Mouse (Mus musculus): ENCODE measurements around the gene Irx6. TPM values are rescaled to one million over a fixed set of nuclear protein-coding genes. Genes with fewer than 3 reads are reported as not detected.

Irx6 gene
- polyA plus RNA-seq, 1 experiment from 2014 or later: 2.0 TPM

- Histone ChIP-seq H3K4me2 (no peak overlapping the region), H3K27ac (no peak overlapping the region), H3K9me3 (no peaks in the 10 kb centered on the region), H3K4me1 (replicated peaks) (peaks cover 22% of the 10 kb centered on the region), H3K9ac (replicated peaks) (no peak overlapping the region), H3K36me3 (no peaks in the 10 kb centered on the region), H3K4me3 (replicated peaks) (no peak overlapping the region), H3K27me3 (peaks cover 13% of the 10 kb centered on the region)
- WGBS: 79% methylated on average over 8 of the region's 8 CpGs
- ATAC-seq (ENCODE audit: insufficient number of reproducible peaks, insufficient read depth, low FRiP score, low TSS enrichment, low read depth): no peak
Observed at GRCm38 (mm10) chr8:92721936-92722321, 47.8 kb downstream of the Irx6 start.

GRCm38 (mm10) chr8:92723320-92723719 lies 49.2 kb downstream of the Irx6 start:
- Histone ChIP-seq H3K4me2 (no peak overlapping the region), H3K4me1 (replicated peaks) (peaks cover 22% of the 10 kb centered on the region), H3K4me3 (replicated peaks) (no peak overlapping the region), H3K36me3 (no peaks in the 10 kb centered on the region), H3K9ac (replicated peaks) (no peak overlapping the region), H3K27ac (no peak overlapping the region), H3K27me3 (peaks cover 16% of the 10 kb centered on the region), H3K9me3 (no peaks in the 10 kb centered on the region)
- 55% methylated on average over 6 of the region's 6 CpGs for WGBS
- ATAC-seq (ENCODE audit: insufficient number of reproducible peaks, insufficient read depth, low FRiP score, low TSS enrichment, low read depth): no peak

GRCm38 (mm10) chr8:92723947-92724346 lies 49.9 kb downstream of the Irx6 start:
- Histone ChIP-seq H3K27me3 (peaks cover 16% of the 10 kb centered on the region), H3K4me3 (replicated peaks) (no peak overlapping the region), H3K9ac (replicated peaks) (no peak overlapping the region), H3K4me1 (replicated peaks) (peaks cover 22% of the 10 kb centered on the region), H3K27ac (no peak overlapping the region), H3K9me3 (no peaks in the 10 kb centered on the region), H3K36me3 (no peaks in the 10 kb centered on the region), H3K4me2 (no peak overlapping the region)
- no peak for ATAC-seq (ENCODE audit: insufficient number of reproducible peaks, insufficient read depth, low FRiP score, low TSS enrichment, low read depth)
- WGBS: 65% methylated on average over 7 of the region's 7 CpGs

DNA sequence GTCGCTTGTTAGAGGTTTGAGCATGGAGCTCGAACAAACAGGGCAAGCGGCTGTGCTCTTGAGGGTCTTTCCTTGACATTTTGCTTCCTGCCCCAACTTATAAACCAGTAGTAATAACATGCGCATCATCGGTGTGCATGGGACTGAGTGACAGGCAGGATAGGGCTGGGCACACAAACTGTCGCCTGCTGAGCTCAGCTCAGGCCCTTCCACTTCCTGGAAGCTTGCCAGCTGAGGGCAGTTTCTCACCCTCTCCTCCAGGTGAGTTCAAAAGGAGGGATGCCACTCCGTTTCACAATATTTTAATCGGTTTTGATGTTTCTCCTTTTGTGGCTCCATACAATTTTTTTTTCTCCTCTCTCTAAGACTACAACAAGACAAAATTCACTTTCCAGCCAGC lies 50.3 kb downstream of the Irx6 start:
- Histone ChIP-seq H3K4me2 (no peak overlapping the region), H3K4me3 (replicated peaks) (no peak overlapping the region), H3K36me3 (no peaks in the 10 kb centered on the region), H3K9me3 (no peaks in the 10 kb centered on the region), H3K9ac (replicated peaks) (no peak overlapping the region), H3K27me3 (peaks cover 16% of the 10 kb centered on the region), H3K27ac (no peak overlapping the region), H3K4me1 (replicated peaks) (peaks cover 22% of the 10 kb centered on the region)
- WGBS: 80% methylated on average over 8 of the region's 8 CpGs
- no peak for ATAC-seq (ENCODE audit: insufficient number of reproducible peaks, insufficient read depth, low FRiP score, low TSS enrichment, low read depth)

Other genes with a start within 250 kb of the Irx6 start
- gene Mmp2, start 153.0 kb downstream of the Irx6 start, polyA plus RNA-seq (2016; fragmentation: Nextera tagmentation; extraction: Ambion mirVana): 211 and 218 TPM in 2 replicates
- gene Lpcat2, start 181.1 kb downstream of the Irx6 start, polyA plus RNA-seq (2016; fragmentation: Nextera tagmentation; extraction: Ambion mirVana): 10.5 and 11.0 TPM in 2 replicates
- gene Capns2, start 227.1 kb downstream of the Irx6 start, polyA plus RNA-seq (2016; fragmentation: Nextera tagmentation; extraction: Ambion mirVana): 0.86 and 1.2 TPM in 2 replicates

Measured in limb, embryonic 12.5 days (tissue).